Mouse (Mus musculus) neural tube, embryonic 11.5 days (tissue): ENCODE results near the gene Serpinb6b. TPM values are rescaled to one million over a fixed set of nuclear protein-coding genes. Genes with fewer than 3 reads are reported as not detected.

Experiments used
- ATAC-seq: fragments of 200-750 bp; cut with Nextera tagmentation; 2 replicates; pipeline ENCODE4 v1.8.0; 2017; ENCODE audit warnings: moderate number of reproducible peaks, mild to moderate bottlenecking, moderate TSS enrichment, moderate library complexity; ENCODE audit not compliant: insufficient read depth, low FRiP score, low TSS enrichment
- DNase-seq: peaks from one replicate; pipeline ENCODE4 v3.0.0-alpha.2; 2015; ENCODE audit warnings: low spot score
- H3K27ac ChIP-seq: fragments of 300-500 bp; sonication (generic); 2 replicates; pipeline ENCODE4 v1.5.1; 2014; ENCODE audit warnings: low read depth, mild to moderate bottlenecking, low read length
- H3K27me3 ChIP-seq: fragments of 300-500 bp; sonication (generic); 2 replicates; pipeline ENCODE4 v1.6.1; 2014; ENCODE audit warnings: mild to moderate bottlenecking, low read length, mixed read lengths; ENCODE audit not compliant: control insufficient read depth, insufficient read depth
- H3K36me3 ChIP-seq: fragments of 300-500 bp; sonication (generic); 2 replicates; pipeline ENCODE4 v1.6.1; 2014; ENCODE audit warnings: mild to moderate bottlenecking, low read length, moderate library complexity, mixed read lengths; ENCODE audit not compliant: control insufficient read depth, insufficient read depth
- H3K4me1 ChIP-seq: fragments of 300-500 bp; sonication (generic); 2 replicates; pipeline ENCODE4 v1.6.1; 2014; ENCODE audit warnings: low read length, mixed read lengths; ENCODE audit not compliant: control insufficient read depth, insufficient read depth
- H3K4me2 ChIP-seq: fragments of 300-500 bp; sonication (generic); 2 replicates; pipeline ENCODE4 v1.6.1; 2014; ENCODE audit warnings: low read depth, mild to moderate bottlenecking, moderate library complexity
- H3K4me3 ChIP-seq: fragments of 300-500 bp; sonication (generic); 2 replicates; pipeline ENCODE4 v1.5.1; 2014; ENCODE audit warnings: low read depth, low read length
- H3K9ac ChIP-seq: fragments of 300-500 bp; sonication (generic); 2 replicates; pipeline ENCODE4 v1.6.1; 2014; ENCODE audit warnings: mild to moderate bottlenecking, low read length
- H3K9me3 ChIP-seq: fragments of 300-500 bp; sonication (generic); 2 replicates; pipeline ENCODE4 v1.6.1; 2016; ENCODE audit warnings: low read length; ENCODE audit not compliant: control insufficient read depth
- WGBS: fragments of 180-500 bp; shearing (Covaris S2); extraction: QIAGEN DNeasy Blood & Tissue Kit; methylation state at CpG from one replicate; pipeline ENCODE4 v1.1.7; 2014; 5-methylcytosine and 5-hydroxymethylcytosine counted together
- polyA plus RNA-seq: library from polyadenylated mRNA; unstranded; fragments of >200 nt; fragmentation: Nextera tagmentation; extraction: Ambion mirVana; gene quantifications from 2 replicates; pipeline ENCODE4 v1.2.1, GENCODE M21; 2014

Serpinb6b gene
- polyA plus RNA-seq, 1 experiment from 2014 or later: 0.31 TPM

GRCm38 (mm10) chr13:32969641-32970040 is 4.6 kb downstream of the Serpinb6b start:
- no peaks in the 10 kb centered on the region for H3K36me3 ChIP-seq
- no peak overlapping the region for H3K4me3 ChIP-seq
- H3K27ac ChIP-seq: no peak overlapping the region
- ATAC-seq (no peak), DNase-seq (no peak)
- H3K4me2 ChIP-seq: no peak overlapping the region
- H3K9me3 ChIP-seq: no peaks in the 10 kb centered on the region
- no peak overlapping the region for H3K9ac ChIP-seq
- WGBS: 82% methylated on average over 1 of the region's 1 CpGs
- no peaks in the 10 kb centered on the region for H3K27me3 ChIP-seq
- no peaks in the 10 kb centered on the region for H3K4me1 ChIP-seq

GRCm38 (mm10) chr13:32970776-32971175 is 5.8 kb downstream of the Serpinb6b start:
- 91% methylated on average over 3 of the region's 3 CpGs for WGBS
- no peak overlapping the region for H3K4me3 ChIP-seq
- H3K9me3 ChIP-seq: no peaks in the 10 kb centered on the region
- H3K4me2 ChIP-seq: no peak overlapping the region
- H3K36me3 ChIP-seq: no peaks in the 10 kb centered on the region
- no peaks in the 10 kb centered on the region for H3K4me1 ChIP-seq
- H3K27me3 ChIP-seq: no peaks in the 10 kb centered on the region
- ATAC-seq: no peak
- DNase-seq: no peak
- no peak overlapping the region for H3K9ac ChIP-seq
- H3K27ac ChIP-seq: no peak overlapping the region

DNA sequence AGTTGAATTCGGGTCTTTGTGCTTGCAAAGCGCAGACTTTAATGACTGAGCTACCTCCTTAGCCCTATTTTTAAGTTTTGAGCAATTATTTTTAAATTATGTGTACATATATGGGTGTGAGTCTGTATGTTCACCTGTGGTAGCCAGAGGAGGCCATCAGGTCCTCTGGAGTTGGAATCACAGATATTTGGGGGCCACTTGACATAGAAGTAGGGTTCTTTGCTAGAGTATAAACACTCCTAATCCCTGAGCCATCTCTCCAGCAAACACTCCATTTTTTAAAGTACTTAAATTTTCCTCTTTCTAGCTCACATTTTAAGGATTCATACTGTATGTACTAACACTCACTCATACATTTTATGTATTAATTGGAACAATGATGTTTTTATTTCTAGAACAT is 9.3 kb downstream of the Serpinb6b start:
- Histone ChIP-seq H3K4me1 (no peaks in the 10 kb centered on the region), H3K4me2 (no peak overlapping the region), H3K9ac (no peak overlapping the region), H3K27ac (no peak overlapping the region), H3K9me3 (no peaks in the 10 kb centered on the region), H3K36me3 (no peaks in the 10 kb centered on the region), H3K27me3 (no peaks in the 10 kb centered on the region), H3K4me3 (no peak overlapping the region)
- no peak for DNase-seq
- no peak for ATAC-seq
- WGBS: 95% methylated on average over 2 of the region's 2 CpGs

DNA sequence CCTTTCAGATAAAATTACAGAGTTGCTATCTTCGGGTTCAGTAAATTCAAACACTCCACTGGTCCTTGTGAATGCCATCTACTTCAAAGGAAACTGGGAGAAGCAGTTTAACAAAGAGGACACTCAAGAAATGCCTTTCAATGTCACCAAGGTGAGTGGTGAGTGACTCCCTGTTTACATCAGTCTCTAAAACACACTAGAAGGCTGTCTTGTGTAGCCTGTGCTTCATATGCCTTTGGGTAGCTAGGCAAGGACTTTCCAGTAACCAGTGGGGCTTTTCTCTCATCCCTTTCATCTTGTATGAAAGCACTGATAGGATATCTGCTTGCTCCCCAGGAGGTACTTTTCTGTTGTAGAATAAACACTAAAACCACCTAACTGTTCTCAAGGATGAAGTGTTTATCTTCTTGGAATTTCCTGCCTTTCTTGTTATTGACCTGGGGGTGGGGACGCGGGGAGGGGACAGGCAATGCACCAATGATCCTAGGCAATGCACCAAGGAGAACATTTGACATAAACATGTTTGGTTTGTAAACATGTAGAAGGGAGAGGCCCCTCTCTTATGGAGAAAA is 10.0 kb downstream of the Serpinb6b start:
- ATAC-seq: no peak

DNA sequence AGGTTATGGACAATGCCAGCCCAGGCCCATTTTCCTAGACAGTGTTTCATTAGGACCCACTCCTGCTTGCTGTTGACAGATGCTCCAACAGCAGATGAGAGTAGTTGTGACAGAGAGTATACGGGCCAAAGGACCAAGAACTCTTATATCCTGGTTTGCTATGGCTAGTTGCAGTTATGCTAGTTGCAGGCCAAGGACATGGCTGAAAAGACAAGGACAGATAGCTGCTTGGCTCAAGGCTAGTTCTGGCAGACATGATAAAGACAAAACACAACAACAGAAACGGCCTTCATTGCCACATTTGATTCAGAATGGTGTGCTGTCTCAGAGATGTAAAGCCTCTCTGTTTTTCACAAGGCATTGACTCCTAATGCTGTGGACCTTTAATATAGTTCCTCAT is 10.7 kb downstream of the Serpinb6b start:
- Histone ChIP-seq H3K27ac (no peak overlapping the region), H3K27me3 (no peaks in the 10 kb centered on the region), H3K9ac (no peak overlapping the region), H3K4me2 (no peak overlapping the region), H3K4me3 (no peak overlapping the region), H3K36me3 (no peaks in the 10 kb centered on the region), H3K9me3 (no peaks in the 10 kb centered on the region), H3K4me1 (no peaks in the 10 kb centered on the region)
- ATAC-seq: no peak
- WGBS: 79% methylated on average over 2 of the region's 2 CpGs
- no peak for DNase-seq

More for the DNA sequence above, 10.0 kb downstream of the Serpinb6b start:
- no peak overlapping the region for H3K4me3 ChIP-seq
- H3K9ac ChIP-seq: no peak overlapping the region
- no peaks in the 10 kb centered on the region for H3K9me3 ChIP-seq
- 82% methylated on average over 3 of the region's 3 CpGs for WGBS
- no peak overlapping the region for H3K4me2 ChIP-seq
- H3K36me3 ChIP-seq: no peaks in the 10 kb centered on the region
- no peaks in the 10 kb centered on the region for H3K27me3 ChIP-seq
- no peaks in the 10 kb centered on the region for H3K4me1 ChIP-seq
- no peak overlapping the region for H3K27ac ChIP-seq
- DNase-seq: no peak

DNA sequence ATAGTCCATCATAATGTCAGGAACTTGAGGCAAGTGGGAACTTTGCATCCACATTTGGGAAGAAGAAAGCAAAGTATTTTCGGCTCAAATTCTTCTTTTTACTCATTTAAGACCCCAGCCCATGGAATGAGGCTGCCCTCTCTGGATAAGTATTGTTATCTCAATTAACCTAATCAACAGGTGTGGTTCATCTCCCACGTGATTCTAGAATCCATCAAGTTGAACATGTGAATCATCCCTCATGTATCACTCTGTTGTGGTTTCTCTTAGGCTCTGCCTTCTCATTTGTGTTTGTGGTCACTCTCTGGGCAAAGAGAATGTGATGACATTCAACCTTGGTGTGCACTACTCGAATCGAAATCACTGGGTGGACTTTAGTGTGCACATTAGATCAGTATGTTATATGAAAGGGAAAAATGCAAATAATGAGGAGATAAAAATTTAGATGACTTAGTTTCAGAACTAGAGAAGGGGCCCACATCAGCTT is 17.6 kb downstream of the Serpinb6b start:
- no peak overlapping the region for H3K4me2 ChIP-seq
- H3K9me3 ChIP-seq: no peaks in the 10 kb centered on the region
- DNase-seq: no peak
- no peaks in the 10 kb centered on the region for H3K36me3 ChIP-seq
- H3K9ac ChIP-seq: no peak overlapping the region
- no peaks in the 10 kb centered on the region for H3K27me3 ChIP-seq
- no peak for ATAC-seq
- H3K27ac ChIP-seq: no peak overlapping the region
- no peak overlapping the region for H3K4me3 ChIP-seq
- H3K4me1 ChIP-seq: no peaks in the 10 kb centered on the region
- WGBS: 79% methylated on average over 4 of the region's 4 CpGs

- Histone ChIP-seq H3K9ac (no peak overlapping the region), H3K4me2 (no peak overlapping the region), H3K36me3 (no peaks in the 10 kb centered on the region), H3K27ac (no peak overlapping the region), H3K27me3 (no peaks in the 10 kb centered on the region), H3K4me1 (no peaks in the 10 kb centered on the region), H3K9me3 (no peaks in the 10 kb centered on the region), H3K4me3 (no peak overlapping the region)
- ATAC-seq (no peak), DNase-seq (no peak)
Observed at GRCm38 (mm10) chr13:32986256-32986655, 21.2 kb downstream of the Serpinb6b start.

DNA sequence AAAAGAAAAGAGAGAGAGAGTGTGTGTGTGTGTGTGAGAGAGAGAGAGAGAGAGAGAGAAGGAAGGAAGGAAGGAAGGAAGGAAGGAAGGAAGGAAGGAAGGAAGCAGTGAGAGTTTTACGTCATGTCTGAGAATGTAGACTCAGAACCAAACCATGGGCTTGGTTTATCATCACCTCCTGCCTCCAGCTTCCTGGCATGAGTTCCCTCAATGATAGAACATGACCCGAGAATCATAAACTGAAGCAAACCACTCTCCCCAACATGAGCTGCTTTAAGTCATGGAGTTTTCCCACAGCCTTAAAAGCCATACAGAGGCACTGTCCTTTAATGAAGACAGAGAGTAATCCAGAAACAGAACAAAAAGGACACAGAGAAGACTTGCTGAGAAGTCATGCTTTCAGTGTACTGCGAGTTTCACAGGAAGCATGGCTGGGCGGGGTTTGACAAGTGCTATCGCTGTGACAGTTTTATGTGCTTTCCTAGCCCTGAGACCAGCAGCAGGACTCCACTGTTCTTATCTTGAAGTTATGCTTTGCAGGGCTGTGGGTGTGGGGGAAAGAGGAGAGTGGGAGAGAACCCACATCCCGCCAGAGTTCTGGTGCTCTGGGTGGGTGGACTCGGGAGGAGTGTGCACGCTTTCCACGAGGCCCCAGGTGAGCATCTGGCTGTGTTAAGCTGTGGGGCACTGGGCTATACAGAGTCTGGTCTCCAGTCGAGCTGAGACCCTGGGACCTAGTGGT is 28.3 kb downstream of the Serpinb6b start:
- H3K27ac ChIP-seq: no peak overlapping the region
- no peak for ATAC-seq
- 69% methylated on average over 10 of the region's 10 CpGs for WGBS
- no peak overlapping the region for H3K9ac ChIP-seq
- no peak for DNase-seq
- H3K4me2 ChIP-seq: no peak overlapping the region
- no peak overlapping the region for H3K4me3 ChIP-seq
- H3K9me3 ChIP-seq: no peaks in the 10 kb centered on the region
- H3K27me3 ChIP-seq: no peaks in the 10 kb centered on the region
- H3K4me1 ChIP-seq: no peaks in the 10 kb centered on the region
- no peaks in the 10 kb centered on the region for H3K36me3 ChIP-seq

DNA sequence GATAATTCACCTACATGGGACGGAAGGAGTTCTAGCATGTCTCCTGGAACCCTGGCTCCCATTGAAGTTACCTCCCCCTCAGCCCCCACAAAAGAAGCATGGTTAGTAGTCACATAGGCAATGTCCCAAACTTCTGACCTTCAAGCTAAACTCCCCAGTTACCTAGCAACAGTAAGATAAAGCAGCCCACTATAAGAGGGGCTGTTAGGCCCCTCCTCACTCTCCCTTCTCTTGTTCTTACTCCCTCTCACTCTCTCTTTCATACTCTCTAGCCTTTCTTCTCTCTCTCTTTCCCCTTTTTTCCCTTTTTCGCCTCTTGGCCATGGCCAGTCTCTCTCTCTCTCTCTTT is 28.9 kb downstream of the Serpinb6b start:
- Histone ChIP-seq H3K4me3 (no peak overlapping the region), H3K27ac (no peak overlapping the region), H3K4me1 (no peaks in the 10 kb centered on the region), H3K4me2 (no peak overlapping the region), H3K9ac (no peak overlapping the region), H3K9me3 (no peaks in the 10 kb centered on the region), H3K27me3 (no peaks in the 10 kb centered on the region), H3K36me3 (no peaks in the 10 kb centered on the region)
- no peak for ATAC-seq
- 67% methylated on average over 2 of the region's 2 CpGs for WGBS
- DNase-seq: no peak
